Mouse (Mus musculus) G1E (cell line): Measurements from ENCODE around the gene Dyrk1a.

ENCODE experiments used
- CTCF ChIP-seq: IDR thresholded peaks from 2 replicates; pipeline ENCODE4 v1.5.1; 2012; ENCODE audit warnings: low read depth, low read length, inconsistent platforms, mixed read lengths
- GATA1 ChIP-seq: IDR thresholded peaks from 2 replicates; pipeline ENCODE4 v1.6.1; 2012; ENCODE audit warnings: borderline replicate concordance, low read length, inconsistent platforms, mixed read lengths
- GATA2 ChIP-seq: IDR thresholded peaks from 2 replicates; pipeline ENCODE4 v1.6.1; 2012; ENCODE audit warnings: low read depth, low read length, inconsistent platforms, borderline replicate concordance

DNA sequence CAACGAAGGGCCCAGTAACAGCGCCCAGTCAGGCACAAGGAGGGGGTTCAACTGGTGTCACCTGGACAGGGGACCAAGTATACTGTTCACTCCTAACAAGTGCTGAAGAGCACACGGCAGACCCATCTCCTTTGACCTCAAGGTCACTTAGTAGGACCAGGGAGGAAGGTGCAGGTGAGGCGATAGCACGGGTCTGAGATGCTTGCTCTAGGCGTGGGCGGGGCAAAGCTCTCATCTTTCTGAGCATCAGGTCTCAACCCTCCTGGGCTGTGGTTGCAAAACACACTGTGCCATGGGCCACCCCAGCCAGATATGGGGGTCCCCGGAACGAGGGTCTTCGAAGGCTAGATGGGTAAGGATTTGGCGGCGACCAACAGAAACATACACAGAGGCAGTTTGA lies 153.1 kb downstream of the Dyrk1a start:
- no peak for TF ChIP-seq CTCF
- no peak for TF ChIP-seq GATA2
- no peak for TF ChIP-seq GATA1
